Mouse (Mus musculus) heart, adult 2 months (tissue): ENCODE measurements around the gene Arhgef18.

Source experiments
- CTCF ChIP-seq: fragments of 200-600 bp; IDR thresholded peaks from 2 replicates; pipeline ENCODE4 v1.8.1; 2022; ENCODE audit warnings: antibody characterized with exemption, mild to moderate bottlenecking, moderate library complexity
- EP300 ChIP-seq: fragments of 200-500 bp; IDR thresholded peaks from 2 replicates; pipeline ENCODE4 v1.6.1; 2011; ENCODE audit warnings: low read depth, low read length, control low read depth; ENCODE audit not compliant: insufficient read depth
- POLR2A ChIP-seq: fragments of 200-500 bp; IDR thresholded peaks from 2 replicates; pipeline ENCODE4 v1.6.1; 2011; ENCODE audit warnings: mild to moderate bottlenecking, low read depth, low read length, control low read depth; ENCODE audit not compliant: insufficient read depth

DNA sequence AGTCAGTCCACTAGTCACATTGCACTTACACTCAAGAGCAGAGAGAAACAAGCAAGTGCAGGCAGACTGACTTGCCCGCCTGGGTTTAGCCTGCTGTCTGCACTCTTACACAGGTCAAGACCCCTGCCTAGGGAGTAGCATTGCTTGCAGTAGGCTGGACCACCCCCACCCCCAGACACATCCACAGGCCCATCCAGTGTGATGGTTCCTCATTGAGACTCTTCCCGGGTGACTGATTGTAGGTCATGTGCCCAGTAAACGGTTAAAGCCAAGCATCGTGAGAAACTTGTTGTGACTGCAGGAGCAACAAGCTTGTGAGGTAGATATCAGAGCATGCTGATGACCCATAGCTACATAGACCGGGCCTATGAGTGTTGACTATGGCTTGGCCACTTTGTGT is 28.7 kb downstream of the Arhgef18 start:
- no peak for TF ChIP-seq CTCF
- no peak for TF ChIP-seq POLR2A
- no peak for TF ChIP-seq EP300
